ENCODE assay signal across 26 mouse cellular contexts in genomic region chr1:63089795-63090194, GRCm38 (mm10). TPM values are rescaled to one million over a fixed set of nuclear protein-coding genes. Genes with fewer than 3 reads are reported as not detected.
DNase-seq lines count a peak whose midpoint lies in the region; ATAC-seq lines count a peak whose summit lies in the region.
"Had no signal": no experiment of that assay in that cellular context is flagged by ENCODE, and none has a peak within 500 bp of the region (broad histone marks: within the 10 kb centered on the region; RNA-seq: fewer than 3 reads in every experiment).

No protein-coding gene starts in this region.

- H3K36me3 ChIP-seq in forebrain, embryonic 10.5 days (replicated peaks), result peaks cover 93% of the 10 kb centered on the region

- no peaks in the 10 kb centered on the region for H3K9me3 ChIP-seq in forebrain, embryonic 10.5 days
- H3K9me3 ChIP-seq: embryonic facial prominence, embryonic 10.5 days; embryonic facial prominence, embryonic 13.5 days; heart, embryonic 10.5 days; heart, embryonic 13.5 days had no signal

- H3K27me3 ChIP-seq in forebrain, embryonic 10.5 days (ENCODE audit: poor library complexity, severe bottlenecking), result no peaks in the 10 kb centered on the region
- H3K27me3 ChIP-seq: embryonic facial prominence, embryonic 13.5 days; heart, embryonic 13.5 days had no signal

- DNase-seq in lung, postnatal 36 days, result peak; percentile 22
- no peak for DNase-seq in lung, postnatal 14 days
- DNase-seq in testis, postnatal 10 days (ENCODE audit: low spot score), result no peak
- DNase-seq in forebrain, embryonic 10.5 days (ENCODE audit: extremely low spot score, low spot score), result no peak
- DNase-seq: adrenal gland, adult 8-10 months; adrenal gland, postnatal 25 days; cerebellum, adult 11-12 months; cerebellum, adult 8-10 months; cerebellum, postnatal 10 days; cerebellum, postnatal 36 days; forebrain, postnatal 0 days; gastrocnemius, postnatal 25 days; heart, adult 2 months; heart, postnatal 14 days; heart, postnatal 4 days had no signal

- WGBS in forebrain, embryonic 10.5 days, result 90% methylated on average over 5 of the region's 5 CpGs

- H3K4me1 ChIP-seq in forebrain, embryonic 10.5 days, result no peaks in the 10 kb centered on the region
- H3K4me1 ChIP-seq: embryonic facial prominence, embryonic 10.5 days; embryonic facial prominence, embryonic 13.5 days; heart, embryonic 10.5 days; heart, embryonic 13.5 days had no signal

- no peak overlapping the region for H3K4me3 ChIP-seq in forebrain, embryonic 10.5 days
- H3K4me3 ChIP-seq: embryonic facial prominence, embryonic 10.5 days; embryonic facial prominence, embryonic 13.5 days; erythroblast, embryonic 14.5 days; heart, adult 2 months; heart, embryonic 10.5 days; heart, embryonic 13.5 days had no signal

- peak; percentile 75 for ATAC-seq in granulocyte monocyte progenitor cell, adult 5-6 weeks (replicated peaks; ENCODE audit: poor library complexity, severe bottlenecking)
- ATAC-seq in monocyte, adult 5-6 weeks (replicated peaks; ENCODE audit: insufficient number of reproducible peaks, low FRiP score, low TSS enrichment, poor library complexity, severe bottlenecking), result peak; percentile 53; the same call in 1 of the 2 replicates
- ATAC-seq: activated CD4-positive, CD25-positive, alpha-beta regulatory T cell, adult 4 months; forebrain, embryonic 14.5 days; forebrain, postnatal 0 days; hindbrain, postnatal 0 days had no signal

- H3K27ac ChIP-seq in forebrain, embryonic 10.5 days, result no peak overlapping the region
- H3K27ac ChIP-seq: embryonic facial prominence, embryonic 10.5 days; embryonic facial prominence, embryonic 13.5 days; heart, adult 2 months; heart, embryonic 10.5 days; heart, embryonic 13.5 days; hindbrain, embryonic 14.5 days; hindbrain, postnatal 0 days had no signal

RNA-seq across cellular contexts. Expression of gene Ino80d, which starts 24.7 kb away (rescaled TPM):
- total RNA-seq in granulocyte monocyte progenitor cell, adult 5-6 weeks (2014; fragmentation: Nextera tagmentation), result 73.8 and 102 TPM in 2 replicates
- total RNA-seq in granulocyte monocyte progenitor cell, adult 5-6 weeks (2017), result 20.6 and 24.0 TPM in 2 replicates
- total RNA-seq in monocyte, adult 5-6 weeks (2017), result 21.6 to 40.6 TPM (median 22.9 TPM) in 3 replicates
- 9.9 and 11.1 TPM in 2 replicates for polyA plus RNA-seq in forebrain, embryonic 10.5 days (2016; fragmentation: Nextera tagmentation; extraction: Ambion mirVana)
